20 mouse cellular contexts compared by ENCODE assay signal in the genomic region with DNA sequence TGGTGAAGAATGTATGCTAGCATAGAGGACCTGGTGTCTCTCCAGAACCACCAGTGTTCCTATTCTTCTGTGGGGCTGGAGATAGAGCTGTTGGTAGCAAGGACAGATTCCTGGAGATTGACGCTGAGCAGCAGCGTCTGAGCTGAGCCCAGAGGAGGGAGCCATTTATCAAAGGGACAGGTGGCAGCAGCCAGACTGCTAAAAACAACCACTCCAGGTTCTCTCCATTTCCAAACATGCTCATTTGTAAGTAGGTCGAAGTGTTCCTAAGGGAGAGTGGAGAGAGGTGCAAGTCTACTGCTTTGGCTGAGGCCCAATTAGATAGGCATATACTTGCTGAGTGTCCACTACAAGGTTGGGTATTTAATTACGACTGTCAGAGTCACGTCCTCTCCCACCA.
DNase-seq lines count a peak whose midpoint lies in the region; ATAC-seq lines count a peak whose summit lies in the region.
"Had no signal": no experiment of that assay in that cellular context is flagged by ENCODE, and none has a peak within 500 bp of the region (broad histone marks: within the 10 kb centered on the region; RNA-seq: fewer than 3 reads in every experiment).

No protein-coding gene starts in this region.

- H3K4me3 ChIP-seq in heart, embryonic 14.5 days (ENCODE audit: control insufficient read depth in 1 of 2, insufficient read depth in 1 of 2, low read depth in 1 of 2, low read length in 2 of 2): no peak overlapping the region
- H3K4me3 ChIP-seq: forebrain, embryonic 15.5 days; left cerebral cortex, adult 2 months; limb, embryonic 12.5 days; liver, embryonic 12.5 days had no signal

- 16% methylated on average over 5 of the region's 5 CpGs for WGBS in heart, embryonic 14.5 days

- H3K9me3 ChIP-seq in heart, embryonic 14.5 days (ENCODE audit: control insufficient read depth, low read length): no peaks in the 10 kb centered on the region
- H3K9me3 ChIP-seq: forebrain, embryonic 15.5 days; limb, embryonic 12.5 days; liver, embryonic 12.5 days had no signal

- peak overlapping the region in 1 of 2 experiments; percentile 62; a peak in 2 of 4 replicates for H3K27ac ChIP-seq in heart, embryonic 14.5 days (replicated peaks in 1 of 2; ENCODE audit: control insufficient read depth in 1 of 2, insufficient read depth in 1 of 2, low read depth in 2 of 2, low read length in 2 of 2)
- H3K27ac ChIP-seq: forebrain, embryonic 15.5 days; left cerebral cortex, adult 2 months; limb, embryonic 12.5 days; liver, embryonic 12.5 days had no signal

- H3K27me3 ChIP-seq in heart, embryonic 14.5 days (ENCODE audit: control insufficient read depth, insufficient read depth, low read length): no peaks in the 10 kb centered on the region
- H3K27me3 ChIP-seq: forebrain, embryonic 15.5 days; limb, embryonic 12.5 days had no signal

- peaks cover 11 to 20% of the 10 kb centered on the region in 2 experiments for H3K4me1 ChIP-seq in heart, embryonic 14.5 days (ENCODE audit: control insufficient read depth in 2 of 2, insufficient read depth in 2 of 2, low read length in 2 of 2)
- H3K4me1 ChIP-seq: forebrain, embryonic 15.5 days; liver, embryonic 12.5 days had no signal

- no peak overlapping the region for H3K4me2 ChIP-seq in heart, embryonic 14.5 days (ENCODE audit: low read length)
- H3K4me2 ChIP-seq: forebrain, embryonic 15.5 days; hindbrain, embryonic 14.5 days; limb, embryonic 12.5 days; liver, embryonic 12.5 days; midbrain, embryonic 11.5 days had no signal

- no peak for DNase-seq in frontal cortex, adult 2 months (ENCODE audit: extremely low spot score in 1 of 2, low spot score in 1 of 2)
- no peak for DNase-seq in heart, postnatal 36 days
- DNase-seq in brain, adult 2 months (ENCODE audit: low read depth, low spot score): peak; percentile 78
- DNase-seq in cerebellum, adult 9-10 months: peak; percentile 39
- no peak for DNase-seq in urinary bladder, postnatal 10 days (ENCODE audit: low spot score)
- DNase-seq: adrenal gland, postnatal 36 days; heart, postnatal 10 days; kidney, adult 8-10 months; kidney, postnatal 25 days; layer of hippocampus, adult 9-11 months; lung, adult 2 months; retina, postnatal 1 day had no signal

- intact Hi-C loops in heart, postnatal 36 days (cut with DNase I): no loop called here

- peak; percentile 73 for ATAC-seq in frontal cortex, adult (ENCODE audit: low TSS enrichment)
- peak; percentile 40; the same call in 1 of the 2 replicates for ATAC-seq in heart, embryonic 14.5 days (ENCODE audit: insufficient number of reproducible peaks, insufficient read depth, low FRiP score, low read depth)
- ATAC-seq: forebrain, embryonic 15.5 days; liver, embryonic 12.5 days had no signal

- 0 out of 2 replicates have a peak, but pooled peaks cover 3% of the 10 kb centered on the region for H3K36me3 ChIP-seq in heart, embryonic 14.5 days (ENCODE audit: control insufficient read depth, insufficient read depth, low read length)
- H3K36me3 ChIP-seq: forebrain, embryonic 15.5 days; limb, embryonic 12.5 days; liver, embryonic 12.5 days had no signal

- peak overlapping the region; percentile 16; the same call in 1 of the 2 replicates for H3K9ac ChIP-seq in heart, embryonic 14.5 days (ENCODE audit: low read length)
- H3K9ac ChIP-seq: forebrain, embryonic 15.5 days; hindbrain, embryonic 14.5 days; limb, embryonic 12.5 days; liver, embryonic 12.5 days had no signal

Comparison
In these comparisons a context has a peak if more than half of its experiments do, and no peak if none do; other contexts are left out.
1. DNase-seq: peak in brain, adult 2 months (single experiment) and cerebellum, adult 9-10 months (single experiment); none in frontal cortex, adult 2 months (0 of 2), heart, postnatal 36 days (0 of 2) and urinary bladder, postnatal 10 days (single experiment).